Mouse (Mus musculus): ENCODE measurements around the gene Ube2t. TPM values are rescaled to one million over a fixed set of nuclear protein-coding genes. Genes with fewer than 3 reads are reported as not detected.

The Ube2t gene
- total and polyA plus RNA-seq, 2 experiments, result 0.43 to 1.1 TPM

- no peaks in the 10 kb centered on the region for H3K27me3 ChIP-seq (ENCODE audit: control insufficient read depth, insufficient read depth, low read length)
- no peaks in the 10 kb centered on the region for H3K4me1 ChIP-seq (ENCODE audit: control insufficient read depth, insufficient read depth, low read length)
- TF ChIP-seq CTCF (IDR thresholded peaks at IDR 0.05; ENCODE audit: low read depth, low read length) (no peak), POLR2A (IDR thresholded peaks at IDR 0.05; ENCODE audit: extremely low read depth, insufficient read depth, low read length) (no peak)
- no peaks in the 10 kb centered on the region for H3K36me3 ChIP-seq (ENCODE audit: control insufficient read depth, insufficient read depth, low read length)
- H3K79me2 ChIP-seq (ENCODE audit: control insufficient read depth, insufficient read depth, low read length), result no peaks in the 10 kb centered on the region
- no peak overlapping the region for H3K27ac ChIP-seq (replicated peaks; ENCODE audit: insufficient read depth, low read depth, low read length)
- DNase-seq (ENCODE audit: extremely low read depth, low read depth, low spot score), result no peak
- no peak overlapping the region for H3K9ac ChIP-seq (ENCODE audit: low read depth, low read length)
- WGBS, result 88% methylated on average over 2 of the region's 2 CpGs
- no peak overlapping the region for H3K4me3 ChIP-seq (ENCODE audit: insufficient read depth, low read depth, low read length)
Observed at GRCm38 (mm10) chr1:135017656-135018015, 55.3 kb downstream of the Ube2t start.

GRCm38 (mm10) chr1:135019087-135019774, 56.9 kb downstream of the Ube2t start:
- Histone ChIP-seq H3K4me3 (ENCODE audit: insufficient read depth, low read depth, low read length) (no peak overlapping the region), H3K27ac (replicated peaks; ENCODE audit: insufficient read depth, low read depth, low read length) (no peak overlapping the region), H3K9ac (ENCODE audit: low read depth, low read length) (no peak overlapping the region), H3K4me1 (ENCODE audit: control insufficient read depth, insufficient read depth, low read length) (no peaks in the 10 kb centered on the region), H3K79me2 (ENCODE audit: control insufficient read depth, insufficient read depth, low read length) (no peaks in the 10 kb centered on the region), H3K36me3 (ENCODE audit: control insufficient read depth, insufficient read depth, low read length) (no peaks in the 10 kb centered on the region), H3K27me3 (ENCODE audit: control insufficient read depth, insufficient read depth, low read length) (no peaks in the 10 kb centered on the region)
- no peak for DNase-seq (ENCODE audit: extremely low read depth, low read depth, low spot score)
- TF ChIP-seq POLR2A (IDR thresholded peaks at IDR 0.05; ENCODE audit: extremely low read depth, insufficient read depth, low read length), result no peak
- TF ChIP-seq CTCF (IDR thresholded peaks at IDR 0.05; ENCODE audit: low read depth, low read length), result no peak
- WGBS, result 62% methylated on average over 13 of the region's 13 CpGs

DNA sequence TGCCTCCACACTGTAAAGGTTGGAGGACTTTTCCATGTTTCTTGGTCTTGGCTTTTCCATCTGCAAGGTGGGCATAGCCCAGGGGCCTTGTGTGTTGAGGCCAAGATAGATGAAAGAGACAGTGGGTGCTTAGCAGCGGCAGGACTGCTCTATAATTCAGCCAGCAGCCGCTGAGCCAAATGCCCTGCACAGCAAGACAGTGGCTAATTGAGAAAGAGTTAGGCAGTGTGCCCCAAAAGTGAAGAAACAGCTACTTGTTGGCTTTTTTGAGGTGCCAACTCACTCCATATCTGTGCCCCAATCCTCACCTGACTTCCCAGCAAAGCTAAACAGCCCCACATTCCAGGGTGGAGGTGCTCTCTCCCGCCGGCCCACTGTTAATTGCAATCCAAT, 57.4 kb downstream of the Ube2t start:
- no peaks in the 10 kb centered on the region for H3K27me3 ChIP-seq (ENCODE audit: control insufficient read depth, insufficient read depth, low read length)
- H3K4me1 ChIP-seq (ENCODE audit: control insufficient read depth, insufficient read depth, low read length), result no peaks in the 10 kb centered on the region
- no peaks in the 10 kb centered on the region for H3K79me2 ChIP-seq (ENCODE audit: control insufficient read depth, insufficient read depth, low read length)
- H3K36me3 ChIP-seq (ENCODE audit: control insufficient read depth, insufficient read depth, low read length), result no peaks in the 10 kb centered on the region
- H3K27ac ChIP-seq (replicated peaks; ENCODE audit: insufficient read depth, low read depth, low read length), result no peak overlapping the region
- H3K9ac ChIP-seq (ENCODE audit: low read depth, low read length), result no peak overlapping the region
- DNase-seq (ENCODE audit: extremely low read depth, low read depth, low spot score), result no peak
- no peak overlapping the region for H3K4me3 ChIP-seq (ENCODE audit: insufficient read depth, low read depth, low read length)
- WGBS, result 84% methylated on average over 4 of the region's 4 CpGs
- no peak for TF ChIP-seq CTCF (IDR thresholded peaks at IDR 0.05; ENCODE audit: low read depth, low read length)
- no peak for TF ChIP-seq POLR2A (IDR thresholded peaks at IDR 0.05; ENCODE audit: extremely low read depth, insufficient read depth, low read length)

GRCm38 (mm10) chr1:135020281-135020940, 58.0 kb downstream of the Ube2t start:
- 76% methylated on average over 5 of the region's 5 CpGs for WGBS
- Histone ChIP-seq H3K4me1 (ENCODE audit: control insufficient read depth, insufficient read depth, low read length) (no peaks in the 10 kb centered on the region), H3K36me3 (ENCODE audit: control insufficient read depth, insufficient read depth, low read length) (no peaks in the 10 kb centered on the region), H3K79me2 (ENCODE audit: control insufficient read depth, insufficient read depth, low read length) (no peaks in the 10 kb centered on the region), H3K27ac (replicated peaks; ENCODE audit: insufficient read depth, low read depth, low read length) (no peak overlapping the region), H3K27me3 (ENCODE audit: control insufficient read depth, insufficient read depth, low read length) (no peaks in the 10 kb centered on the region), H3K4me3 (ENCODE audit: insufficient read depth, low read depth, low read length) (no peak overlapping the region), H3K9ac (ENCODE audit: low read depth, low read length) (no peak overlapping the region)
- DNase-seq (ENCODE audit: extremely low read depth, low read depth, low spot score), result no peak
- TF ChIP-seq CTCF (IDR thresholded peaks at IDR 0.05; ENCODE audit: low read depth, low read length), result no peak
- TF ChIP-seq POLR2A (IDR thresholded peaks at IDR 0.05; ENCODE audit: extremely low read depth, insufficient read depth, low read length), result no peak

DNA sequence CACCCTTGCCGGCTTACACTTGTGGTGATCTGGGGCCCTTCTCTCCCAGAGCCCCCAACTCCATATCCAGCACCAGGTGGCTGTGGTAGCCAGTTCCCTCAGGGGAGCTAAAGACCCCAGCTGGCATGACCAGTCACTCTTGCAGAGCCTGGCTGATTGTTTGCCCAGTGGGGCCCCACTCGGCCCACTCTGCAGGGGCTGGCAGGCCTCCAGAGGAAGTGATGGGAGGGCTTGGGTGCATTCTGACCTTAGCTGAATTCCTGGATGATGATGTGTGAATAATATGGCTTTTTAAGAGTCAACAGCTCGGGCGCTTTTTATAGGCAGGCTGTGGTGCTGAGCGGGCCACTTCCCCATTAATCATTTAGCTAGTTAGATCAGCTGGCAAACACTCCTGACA, 58.6 kb downstream of the Ube2t start:
- Histone ChIP-seq H3K27me3 (ENCODE audit: control insufficient read depth, insufficient read depth, low read length) (no peaks in the 10 kb centered on the region), H3K27ac (replicated peaks; ENCODE audit: insufficient read depth, low read depth, low read length) (no peak overlapping the region), H3K79me2 (ENCODE audit: control insufficient read depth, insufficient read depth, low read length) (no peaks in the 10 kb centered on the region), H3K36me3 (ENCODE audit: control insufficient read depth, insufficient read depth, low read length) (no peaks in the 10 kb centered on the region), H3K9ac (ENCODE audit: low read depth, low read length) (no peak overlapping the region), H3K4me1 (ENCODE audit: control insufficient read depth, insufficient read depth, low read length) (no peaks in the 10 kb centered on the region), H3K4me3 (ENCODE audit: insufficient read depth, low read depth, low read length) (no peak overlapping the region)
- 39% methylated on average over 5 of the region's 5 CpGs for WGBS
- TF ChIP-seq CTCF (IDR thresholded peaks at IDR 0.05; ENCODE audit: low read depth, low read length) (no peak), POLR2A (IDR thresholded peaks at IDR 0.05; ENCODE audit: extremely low read depth, insufficient read depth, low read length) (no peak)
- no peak for DNase-seq (ENCODE audit: extremely low read depth, low read depth, low spot score)

GRCm38 (mm10) chr1:135021936-135022335, 59.6 kb downstream of the Ube2t start:
- no peaks in the 10 kb centered on the region for H3K4me1 ChIP-seq (ENCODE audit: control insufficient read depth, insufficient read depth, low read length)
- no peak overlapping the region for H3K4me3 ChIP-seq (ENCODE audit: insufficient read depth, low read depth, low read length)
- 75% methylated on average over 5 of the region's 5 CpGs for WGBS

More at GRCm38 (mm10) chr1:135021936-135022335, 59.6 kb downstream of the Ube2t start:
- no peak for DNase-seq (ENCODE audit: extremely low read depth, low read depth, low spot score)
- Histone ChIP-seq H3K27me3 (ENCODE audit: control insufficient read depth, insufficient read depth, low read length) (no peaks in the 10 kb centered on the region), H3K9ac (ENCODE audit: low read depth, low read length) (no peak overlapping the region), H3K36me3 (ENCODE audit: control insufficient read depth, insufficient read depth, low read length) (no peaks in the 10 kb centered on the region), H3K79me2 (ENCODE audit: control insufficient read depth, insufficient read depth, low read length) (no peaks in the 10 kb centered on the region), H3K27ac (replicated peaks; ENCODE audit: insufficient read depth, low read depth, low read length) (no peak overlapping the region)
- TF ChIP-seq CTCF (IDR thresholded peaks at IDR 0.05; ENCODE audit: low read depth, low read length) (no peak), POLR2A (IDR thresholded peaks at IDR 0.05; ENCODE audit: extremely low read depth, insufficient read depth, low read length) (no peak)

Data from liver, adult 2 months (tissue).